ENCODE assay signal across 12 mouse cellular contexts in genomic region chr3:152523315-152523638, GRCm38 (mm10).
"Had no signal": no experiment of that assay in that cellular context is flagged by ENCODE, and none has a peak within 500 bp of the region (broad histone marks: within the 10 kb centered on the region; RNA-seq: fewer than 3 reads in every experiment).

No protein-coding gene starts in this region.

- H3K4me3 ChIP-seq: midbrain, embryonic 12.5 days; neural tube, embryonic 13.5 days had no signal

- H3K9ac ChIP-seq: liver, embryonic 14.5 days; midbrain, embryonic 12.5 days; neural tube, embryonic 13.5 days had no signal

- H3K4me1 ChIP-seq: midbrain, embryonic 12.5 days; neural tube, embryonic 13.5 days had no signal

- H3K36me3 ChIP-seq: midbrain, embryonic 12.5 days; neural tube, embryonic 13.5 days had no signal

- H3K9me3 ChIP-seq: neural tube, embryonic 13.5 days had no signal

- H3K27me3 ChIP-seq: midbrain, embryonic 12.5 days; neural tube, embryonic 13.5 days had no signal

- H3K4me2 ChIP-seq: midbrain, embryonic 12.5 days; neural tube, embryonic 13.5 days had no signal

- DNase-seq: kidney, adult 11 months; kidney, adult 9 months; kidney, postnatal 36 days; left cerebral cortex, postnatal 4 days; lung, adult 18-20 months; retina, postnatal 1 day; right cerebral cortex, postnatal 14 days had no signal

- H3K27ac ChIP-seq: kidney, postnatal 0 days; liver, embryonic 14.5 days; midbrain, embryonic 12.5 days; neural tube, embryonic 13.5 days had no signal

- ATAC-seq: midbrain, embryonic 16.5 days had no signal
